In genomic region chrX:131506837-131507236, GRCm38 (mm10) we compare ENCODE assay signal across 35 mouse cellular contexts.
"Had no signal": no experiment of that assay in that cellular context is flagged by ENCODE, and none has a peak within 500 bp of the region (broad histone marks: within the 10 kb centered on the region; RNA-seq: fewer than 3 reads in every experiment).

No protein-coding gene starts in this region.

- DNase-seq: heart, adult 2 months; heart, postnatal 10 days; heart, postnatal 14 days; heart, postnatal 36 days; heart, postnatal 4 days; kidney, adult 11 months; kidney, adult 18-20 months; kidney, adult 2 months; kidney, adult 8-10 months; kidney, adult 9 months; kidney, postnatal 10 days; kidney, postnatal 14 days; kidney, postnatal 25 days; kidney, postnatal 36 days; kidney, postnatal 4 days; layer of hippocampus, adult 9-11 months had no signal

- H3K36me3 ChIP-seq: heart, embryonic 10.5 days; heart, embryonic 12.5 days; heart, embryonic 13.5 days; heart, embryonic 15.5 days; hindbrain, embryonic 10.5 days; hindbrain, embryonic 12.5 days; hindbrain, embryonic 13.5 days; hindbrain, embryonic 15.5 days; intestine, embryonic 15.5 days; kidney, embryonic 15.5 days had no signal

- H3K4me1 ChIP-seq: heart, embryonic 10.5 days; heart, embryonic 12.5 days; heart, embryonic 13.5 days; heart, embryonic 15.5 days; hindbrain, embryonic 10.5 days; hindbrain, embryonic 12.5 days; hindbrain, embryonic 13.5 days; hindbrain, embryonic 15.5 days; intestine, embryonic 15.5 days; kidney, embryonic 15.5 days had no signal

- H3K9me3 ChIP-seq: heart, embryonic 10.5 days; heart, embryonic 12.5 days; heart, embryonic 13.5 days; heart, embryonic 15.5 days; hindbrain, embryonic 10.5 days; hindbrain, embryonic 12.5 days; hindbrain, embryonic 13.5 days; hindbrain, embryonic 15.5 days; intestine, embryonic 15.5 days; kidney, embryonic 15.5 days had no signal

- ATAC-seq: hindbrain, embryonic 16.5 days; hindbrain, postnatal 0 days; inflammation-experienced regulatory T-cells, adult 6 months; intestine, embryonic 15.5 days; intestine, embryonic 16.5 days; intestine, postnatal 0 days had no signal

- H3K27ac ChIP-seq: heart, adult 2 months; heart, embryonic 10.5 days; heart, embryonic 13.5 days; heart, embryonic 15.5 days; hindbrain, embryonic 10.5 days; hindbrain, embryonic 12.5 days; hindbrain, embryonic 13.5 days; hindbrain, embryonic 14.5 days; hindbrain, embryonic 15.5 days; hindbrain, postnatal 0 days; intestine, embryonic 15.5 days; kidney, embryonic 15.5 days; kidney, postnatal 0 days; layer of hippocampus, adult 2 months had no signal

- H3K9ac ChIP-seq: heart, embryonic 12.5 days; heart, embryonic 13.5 days; heart, embryonic 15.5 days; hindbrain, embryonic 12.5 days; hindbrain, embryonic 13.5 days; hindbrain, embryonic 14.5 days; hindbrain, embryonic 15.5 days; intestine, embryonic 15.5 days; kidney, embryonic 15.5 days had no signal

- H3K4me3 ChIP-seq: heart, adult 2 months; heart, embryonic 10.5 days; heart, embryonic 12.5 days; heart, embryonic 13.5 days; heart, embryonic 15.5 days; hindbrain, embryonic 10.5 days; hindbrain, embryonic 12.5 days; hindbrain, embryonic 13.5 days; hindbrain, embryonic 15.5 days; intestine, embryonic 15.5 days; kidney, embryonic 15.5 days; layer of hippocampus, adult 2 months had no signal

- H3K27me3 ChIP-seq: heart, embryonic 12.5 days; heart, embryonic 13.5 days; heart, embryonic 15.5 days; hindbrain, embryonic 12.5 days; hindbrain, embryonic 13.5 days; hindbrain, embryonic 15.5 days; intestine, embryonic 15.5 days; kidney, embryonic 15.5 days had no signal

- H3K4me2 ChIP-seq: heart, embryonic 11.5 days; heart, embryonic 12.5 days; heart, embryonic 13.5 days; heart, embryonic 15.5 days; hindbrain, embryonic 12.5 days; hindbrain, embryonic 13.5 days; hindbrain, embryonic 14.5 days; hindbrain, embryonic 15.5 days; intestine, embryonic 15.5 days; kidney, embryonic 15.5 days had no signal
